Mouse (Mus musculus) layer of hippocampus, postnatal 36 days (tissue): Measurements from ENCODE around the gene 1810009A15Rik. TPM values are rescaled to one million over a fixed set of nuclear protein-coding genes. Genes with fewer than 3 reads are reported as not detected.
A peak's percentile ranks its signal among the peaks of the same experiment; 100 is the strongest.

Experiments used
- DNase-seq, 2 experiments: peaks; one replicate each; pipeline ENCODE4 v3.0.0; 2022
- microRNA-seq, 2 experiments: library from miRNA; unstranded; fragments of <30 nt; microRNA quantifications; one replicate each; pipeline ENCODE4 v1.2.0; 2021
- total RNA-seq, 2 experiments: library from RNA; stranded (reverse); gene quantifications; 2 replicates each; pipeline ENCODE4 v1.2.3; 2021

1810009A15Rik gene
- total RNA-seq, 2 experiments from 2014 or later = 20.7 to 23.2 TPM

DNA sequence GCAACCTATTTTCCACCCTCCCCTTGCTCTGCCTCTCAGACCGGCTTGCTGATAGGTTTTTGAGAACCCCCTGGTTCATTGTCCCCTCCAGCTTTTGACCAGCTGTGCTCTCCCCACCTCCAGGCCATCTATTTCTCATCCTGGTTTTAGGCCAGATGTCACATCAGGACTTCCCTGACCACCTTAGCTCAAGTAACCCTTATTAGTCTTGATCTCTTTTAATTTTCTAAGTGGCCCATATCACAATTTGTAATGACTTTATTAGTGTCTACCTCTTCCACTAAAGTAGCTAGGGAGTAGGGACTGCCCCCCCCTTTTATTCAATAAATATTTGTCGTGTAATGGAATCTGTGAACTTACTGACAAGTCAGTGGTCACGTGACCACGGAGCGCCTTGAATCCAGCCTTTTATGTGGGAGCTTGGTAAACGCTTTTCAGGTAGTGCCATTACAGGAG is 32.2 kb downstream of the 1810009A15Rik start:
- DNase-seq = no peak

DNA sequence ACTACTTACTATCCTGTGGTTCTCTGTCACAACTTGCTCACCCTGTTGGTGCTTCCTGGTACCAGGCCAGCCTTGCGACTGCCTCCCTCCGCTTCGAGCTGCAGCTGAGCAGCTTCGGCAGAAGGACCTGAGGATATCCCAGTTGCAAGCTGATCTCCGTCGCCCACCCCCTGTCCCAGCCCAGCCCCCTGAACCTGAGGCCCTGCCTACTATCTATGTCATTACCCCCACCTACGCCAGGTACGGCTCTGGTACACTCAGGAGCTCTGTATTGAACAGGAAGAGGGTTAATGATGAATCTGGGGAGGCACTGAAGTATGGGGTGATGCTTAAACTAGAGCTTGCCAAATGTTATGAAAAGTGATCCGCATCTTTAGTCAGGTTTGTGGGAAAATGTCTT is 33.1 kb downstream of the 1810009A15Rik start:
- no peak for DNase-seq

DNA sequence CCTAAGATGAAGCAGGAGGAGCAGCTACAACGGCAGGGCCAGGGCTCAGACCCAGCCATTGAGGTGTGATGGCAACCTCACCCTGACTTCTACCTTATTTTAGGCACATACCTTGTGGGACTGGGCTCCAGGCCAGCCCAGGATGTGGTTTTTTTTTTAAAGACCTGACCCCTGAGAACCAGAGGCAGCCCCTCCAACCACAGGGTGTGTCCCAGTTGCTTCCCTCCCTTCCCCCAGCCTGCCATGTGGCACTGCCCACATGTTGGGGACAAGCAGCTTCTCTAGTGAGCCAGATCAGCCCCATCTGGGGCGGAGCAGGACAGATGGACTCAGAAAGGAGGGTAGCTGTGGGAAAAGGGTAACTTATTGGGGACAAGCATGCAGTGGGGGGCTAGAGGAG is 38.1 kb downstream of the 1810009A15Rik start:
- no peak for DNase-seq

DNA sequence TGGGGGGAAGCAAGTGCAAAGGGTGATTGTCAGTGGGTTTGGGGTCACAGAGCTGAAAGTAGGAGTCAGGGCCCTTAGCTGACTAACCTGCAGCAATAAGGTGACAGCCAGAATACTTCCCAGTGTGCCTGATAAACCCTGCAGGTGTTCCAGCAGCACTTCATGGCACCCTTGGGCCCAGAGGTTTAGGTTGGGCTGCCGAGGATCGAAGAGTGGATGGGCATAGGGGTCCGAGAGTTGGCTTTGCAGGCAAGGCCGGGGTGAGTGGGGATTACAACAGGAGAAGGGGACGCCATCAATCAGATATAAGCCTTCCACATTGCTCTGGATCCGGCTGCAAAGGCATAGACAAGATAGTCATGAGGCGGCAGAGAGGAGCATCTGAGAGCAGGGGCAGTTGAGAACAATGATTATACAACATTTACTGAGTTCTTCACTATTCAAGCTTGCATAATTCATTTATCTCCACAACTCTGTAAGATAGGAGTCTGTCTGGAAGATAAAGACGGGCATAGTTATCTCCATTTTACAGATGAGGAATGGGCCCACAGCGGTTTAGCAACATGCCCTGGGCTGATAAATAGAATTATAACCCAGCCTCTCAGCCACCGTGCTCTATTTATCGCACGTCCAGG is 39.4 kb downstream of the 1810009A15Rik start:
- DNase-seq = no peak

DNA sequence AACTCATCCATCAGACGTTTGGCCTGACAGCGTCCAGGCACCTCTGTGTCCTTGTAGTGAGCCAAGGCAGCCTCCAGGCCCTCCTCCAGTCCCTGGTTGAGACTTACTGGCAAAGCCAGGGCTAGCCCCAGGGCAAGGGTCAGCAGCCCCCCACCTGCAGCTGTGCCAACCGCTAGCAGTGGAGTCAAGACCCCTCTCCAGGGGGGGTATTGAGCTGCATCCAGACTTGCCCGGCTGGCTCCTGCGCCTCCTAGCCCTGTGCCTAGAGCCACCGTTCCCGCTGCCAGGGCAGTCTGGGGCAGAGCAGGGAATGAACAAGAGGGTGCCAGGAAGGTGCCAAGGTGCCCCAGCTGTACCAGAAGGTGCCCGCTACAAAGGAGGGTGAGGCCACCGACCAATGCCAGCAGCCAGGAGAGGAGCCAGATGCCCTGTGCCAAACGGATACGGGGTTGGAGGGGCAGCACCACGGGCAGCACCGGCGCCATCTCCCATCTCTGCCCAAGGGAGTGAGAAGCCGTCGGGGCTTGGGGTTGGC is 40.1 kb downstream of the 1810009A15Rik start:
- no peak for DNase-seq

DNA sequence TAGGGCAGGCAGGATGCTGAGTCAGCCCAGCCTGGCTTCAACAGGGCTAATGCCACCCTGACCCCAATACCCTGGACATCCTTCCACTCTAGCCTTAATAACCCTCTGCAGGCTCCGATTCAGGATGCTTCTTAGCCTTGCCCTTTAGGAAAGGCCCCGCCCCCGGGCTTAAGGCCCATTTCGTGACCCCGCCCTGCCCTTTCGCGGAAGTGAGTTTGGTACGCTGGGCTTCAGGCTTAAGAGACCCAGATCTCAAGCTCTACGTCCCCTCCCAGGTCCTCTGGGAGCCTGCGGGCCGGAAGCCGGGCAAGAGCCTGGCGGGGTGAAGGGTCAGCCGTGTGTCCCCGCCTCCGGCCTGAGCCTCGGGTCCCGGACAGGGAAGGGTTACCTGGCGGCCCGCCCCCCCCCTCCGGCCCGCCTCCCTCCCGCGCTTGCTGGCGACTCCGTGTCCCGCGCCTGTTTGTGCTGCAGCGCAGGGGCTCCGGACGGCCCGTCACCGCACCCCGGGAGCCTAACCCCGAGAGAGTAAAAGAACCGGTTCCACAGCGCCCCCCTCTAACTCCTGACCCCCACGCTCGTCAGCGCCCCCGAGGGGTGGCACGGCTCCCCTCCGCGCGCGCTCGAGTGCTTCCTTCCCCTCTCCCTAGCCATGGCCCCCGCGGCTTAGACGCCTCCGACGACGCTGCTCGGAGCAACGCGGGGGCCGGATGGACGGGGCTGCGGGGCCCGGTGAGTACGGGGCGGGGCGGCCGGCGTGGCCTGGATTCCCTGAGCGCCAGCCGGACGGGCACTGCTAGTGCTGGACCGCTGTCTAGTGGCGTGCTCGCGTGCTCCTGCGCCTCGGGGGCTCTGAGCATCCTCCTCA is 40.8 kb downstream of the 1810009A15Rik start, which contains the start of the genes Rom1 and Eml3:
TSS of gene Rom1 (minus strand) at position 133 of the 865 bp plus-strand sequence.
TSS of gene Eml3 (plus strand) at position 329 of the 865 bp plus-strand sequence.
- DNase-seq = peak; percentile 61 to 64

DNA sequence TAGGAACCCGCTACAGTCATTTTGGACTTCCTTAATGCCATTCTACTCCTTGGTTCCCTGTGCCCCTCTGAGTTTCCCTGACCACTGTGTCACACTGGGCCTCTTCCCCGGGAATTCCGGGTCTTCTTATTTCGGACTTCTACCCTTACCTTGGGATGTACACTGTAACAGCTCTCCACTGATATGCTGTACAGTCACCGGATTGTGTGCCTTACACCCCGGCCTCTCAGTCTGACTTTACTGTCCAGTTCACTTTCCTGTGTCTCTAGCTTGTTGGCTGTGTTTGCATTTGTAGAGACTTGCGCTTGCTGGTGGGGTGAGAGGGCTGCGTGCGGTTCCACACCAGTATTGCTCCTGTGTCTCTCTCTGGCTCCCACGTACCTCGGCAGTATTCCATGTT is 41.5 kb downstream of the 1810009A15Rik start:
- no peak for DNase-seq

DNA sequence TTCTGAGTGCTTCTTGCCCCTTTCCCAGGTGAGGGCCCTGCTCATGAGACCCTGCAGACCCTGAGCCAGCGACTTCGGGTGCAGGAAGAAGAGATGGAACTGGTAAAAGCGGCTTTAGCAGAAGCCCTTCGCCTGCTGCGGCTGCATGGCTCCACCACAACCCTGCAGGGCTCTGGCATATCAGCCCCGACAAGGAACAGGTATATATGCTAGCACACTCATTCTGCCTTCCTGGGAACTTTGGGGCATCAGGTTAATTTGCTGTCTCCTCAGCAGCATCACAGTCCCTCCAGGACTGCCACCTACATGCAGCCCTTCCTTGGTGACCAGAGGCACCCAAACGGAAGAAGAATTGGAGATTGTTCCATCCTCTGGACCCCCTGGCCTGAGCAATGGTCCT is 42.1 kb downstream of the 1810009A15Rik start:
- no peak for DNase-seq

DNA sequence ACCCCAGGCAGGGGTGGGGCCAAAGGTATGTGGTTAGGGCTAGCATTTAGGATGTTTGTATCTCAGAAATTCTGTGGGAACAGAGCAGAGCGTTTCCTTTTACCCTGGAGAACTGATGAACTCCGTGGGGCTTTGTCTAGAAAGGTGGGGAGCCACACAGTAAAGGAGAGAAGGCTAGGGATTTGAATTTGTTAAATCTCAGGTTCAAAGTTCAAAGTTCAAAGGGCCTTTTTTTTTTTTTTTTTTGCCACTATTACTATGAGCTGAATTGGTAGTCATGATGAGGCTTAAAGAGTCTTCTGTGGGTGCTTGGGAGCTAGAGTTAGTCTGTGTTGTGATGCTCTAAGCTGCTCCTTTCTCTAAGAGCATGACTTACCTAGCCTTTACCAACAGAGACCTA is 48.1 kb downstream of the 1810009A15Rik start:
- DNase-seq = no peak

Small RNA genes lying within 50 kb of the gene (microRNA-seq; reads per million reads assigned to microRNA genes)
- 0 reads per million in 2 experiments for gene Mir5136

Other genes with a start within 250 kb of the 1810009A15Rik start
- gene Chrm1, start 225.1 kb upstream of the 1810009A15Rik start, total RNA-seq = 100 to 1,000 TPM; 172 to 186 TPM
- 100 to 1,000 TPM; 146 to 149 TPM for gene Slc3a2, start 165.5 kb upstream of the 1810009A15Rik start, total RNA-seq
- 10 to 100 TPM; 51.0 to 52.3 TPM for gene Wdr74, start 153.0 kb upstream of the 1810009A15Rik start, total RNA-seq
- 1 to 10 TPM; 1.3 to 1.4 TPM for gene 1700092M07Rik, start 148.1 kb upstream of the 1810009A15Rik start, total RNA-seq
- gene Stx5a, start 147.4 kb upstream of the 1810009A15Rik start, total RNA-seq = 10 to 100 TPM; 67.4 to 76.3 TPM
- gene Nxf1, start 131.8 kb upstream of the 1810009A15Rik start, total RNA-seq = 100 to 1,000 TPM in 1 of 2 experiments, 10 to 100 TPM in 1; 99.8 to 119 TPM
- gene Tmem223, start 117.9 kb upstream of the 1810009A15Rik start, total RNA-seq = 10 to 100 TPM; 79.7 to 86.2 TPM
- gene Tmem179b, start 114.4 kb upstream of the 1810009A15Rik start, total RNA-seq = 1 to 10 TPM; 9.4 to 9.9 TPM
- 10 to 100 TPM; 12.2 to 13.8 TPM for gene Taf6l, start 102.4 kb upstream of the 1810009A15Rik start, total RNA-seq
- gene Polr2g, start 90.3 kb upstream of the 1810009A15Rik start, total RNA-seq = 100 to 1,000 TPM; 113 to 115 TPM
- gene Zbtb3, start 86.3 kb upstream of the 1810009A15Rik start, total RNA-seq = 1 to 10 TPM; 6.8 to 7.1 TPM
- 10 to 100 TPM; 36.5 to 37.3 TPM for gene Ttc9c, start 69.5 kb upstream of the 1810009A15Rik start, total RNA-seq
- gene Hnrnpul2, start 68.8 kb upstream of the 1810009A15Rik start, total RNA-seq = 100 to 1,000 TPM; 123 to 126 TPM
- gene AC129217.1, start 59.1 kb upstream of the 1810009A15Rik start, total RNA-seq = not detected
- gene Bscl2, start 51.4 kb upstream of the 1810009A15Rik start, total RNA-seq = 100 to 1,000 TPM in 1 of 2 experiments, 10 to 100 TPM in 1; 99.0 to 112 TPM
- gene Gng3, start 49.7 kb upstream of the 1810009A15Rik start, total RNA-seq = 100 to 1,000 TPM; 161 to 172 TPM
- gene Lrrn4cl, start 38.1 kb upstream of the 1810009A15Rik start, total RNA-seq = under 1 TPM; 0.55 to 0.61 TPM
- gene Ubxn1, start 17.4 kb upstream of the 1810009A15Rik start, total RNA-seq = 10 to 100 TPM; 85.7 to 98.6 TPM
- gene Uqcc3, start 7.9 kb upstream of the 1810009A15Rik start, total RNA-seq = 10 to 100 TPM; 31.5 to 31.7 TPM
- gene Lbhd1, start 5.1 kb upstream of the 1810009A15Rik start, total RNA-seq = 1 to 10 TPM; 4.7 to 6.3 TPM
- gene Gm49403, start 4.9 kb upstream of the 1810009A15Rik start, total RNA-seq = not detected
- 1 to 10 TPM in 1 of 2 experiments, under 1 TPM in 1; 0.99 to 2.3 TPM for gene Gm49416, start 73 bp downstream of the 1810009A15Rik start, total RNA-seq
- 10 to 100 TPM; 25.2 to 26.3 TPM for gene Ints5, start 4.2 kb downstream of the 1810009A15Rik start, total RNA-seq
- gene Ganab, start 9.2 kb downstream of the 1810009A15Rik start, total RNA-seq = 100 to 1,000 TPM; 111 to 118 TPM
- 100 to 1,000 TPM; 165 to 175 TPM for gene B3gat3, start 31.5 kb downstream of the 1810009A15Rik start, total RNA-seq
- 1 to 10 TPM; 4.0 TPM for gene Rom1, start 40.5 kb downstream of the 1810009A15Rik start, total RNA-seq
- gene Eml3, start 40.7 kb downstream of the 1810009A15Rik start, total RNA-seq = 10 to 100 TPM; 10.9 to 11.8 TPM
- gene Mta2, start 53.0 kb downstream of the 1810009A15Rik start, total RNA-seq = 10 to 100 TPM; 54.7 to 60.7 TPM
- 10 to 100 TPM; 19.6 to 19.7 TPM for gene Tut1, start 65.0 kb downstream of the 1810009A15Rik start, total RNA-seq
- 100 to 1,000 TPM; 233 to 254 TPM for gene Eef1g, start 78.2 kb downstream of the 1810009A15Rik start, total RNA-seq
- 10 to 100 TPM; 14.5 to 24.0 TPM for gene Ahnak, start 100.4 kb downstream of the 1810009A15Rik start, total RNA-seq
- gene Scgb1a1, start 199.1 kb downstream of the 1810009A15Rik start, total RNA-seq = not detected
- gene Asrgl1, start 246.8 kb downstream of the 1810009A15Rik start, total RNA-seq = 100 to 1,000 TPM; 134 to 156 TPM